Mouse (Mus musculus) spleen, adult 2 months (tissue): ENCODE data around the gene Ccdc151. TPM values are rescaled to one million over a fixed set of nuclear protein-coding genes. Genes with fewer than 3 reads are reported as not detected.
A peak's percentile ranks its signal among the peaks of the same experiment; 100 is the strongest.

Experiments
- DNase-seq, 2 experiments: peaks; one replicate each; pipeline versions ENCODE4 v3.0.0 to v3.0.0-alpha.2; 2012 to 2021; ENCODE audit warnings: low spot score in 2 of 2, low read depth in 1 of 2
- H3K27ac ChIP-seq: fragments of 200-500 bp; 2 replicates; pipeline ENCODE4 v1.5.1; 2012; ENCODE audit warnings: low read length, inconsistent platforms; ENCODE audit not compliant: insufficient read depth
- H3K27me3 ChIP-seq: fragments of 200-500 bp; 2 replicates; pipeline ENCODE4 v1.6.1; 2012; ENCODE audit warnings: mild to moderate bottlenecking, moderate library complexity, low read length, inconsistent platforms; ENCODE audit not compliant: control insufficient read depth, insufficient read depth
- H3K36me3 ChIP-seq: fragments of 200-500 bp; 2 replicates; pipeline ENCODE4 v1.6.1; 2012; ENCODE audit warnings: mild to moderate bottlenecking, low read length, inconsistent platforms; ENCODE audit not compliant: control insufficient read depth, insufficient read depth
- H3K4me1 ChIP-seq: fragments of 200-500 bp; 2 replicates; pipeline ENCODE4 v1.6.1; 2011; ENCODE audit warnings: inconsistent platforms; ENCODE audit not compliant: control insufficient read depth, insufficient read depth, insufficient read length
- H3K4me3 ChIP-seq: fragments of 200-500 bp; 2 replicates; pipeline ENCODE4 v1.5.1; 2011; ENCODE audit warnings: mild to moderate bottlenecking, inconsistent platforms; ENCODE audit not compliant: insufficient read depth, insufficient read length; ENCODE audit errors: extremely low read depth
- CTCF ChIP-seq: fragments of 200-500 bp; IDR thresholded peaks from 2 replicates; pipeline ENCODE4 v1.5.1; 2011; ENCODE audit warnings: mild to moderate bottlenecking, inconsistent platforms; ENCODE audit not compliant: insufficient read depth, insufficient read length, insufficient replicate concordance; ENCODE audit errors: extremely low read depth
- POLR2A ChIP-seq: fragments of 200-500 bp; IDR thresholded peaks from 2 replicates; pipeline ENCODE4 v1.6.1; 2011; ENCODE audit warnings: low read depth, low read length, inconsistent platforms
- WGBS: fragments of 180-500 bp; shearing (Covaris S2); methylation state at CpG from one replicate; pipeline ENCODE4 v1.1.7; 2018; 5-methylcytosine and 5-hydroxymethylcytosine counted together
- polyA plus RNA-seq: library from polyadenylated mRNA; depleted of rRNA; stranded (reverse); fragments of >200 nt; gene quantifications from 2 replicates; pipeline ENCODE4 v1.2.3, GENCODE M21; 2012

The Ccdc151 gene
- polyA plus RNA-seq, 1 experiment: not detected

DNA sequence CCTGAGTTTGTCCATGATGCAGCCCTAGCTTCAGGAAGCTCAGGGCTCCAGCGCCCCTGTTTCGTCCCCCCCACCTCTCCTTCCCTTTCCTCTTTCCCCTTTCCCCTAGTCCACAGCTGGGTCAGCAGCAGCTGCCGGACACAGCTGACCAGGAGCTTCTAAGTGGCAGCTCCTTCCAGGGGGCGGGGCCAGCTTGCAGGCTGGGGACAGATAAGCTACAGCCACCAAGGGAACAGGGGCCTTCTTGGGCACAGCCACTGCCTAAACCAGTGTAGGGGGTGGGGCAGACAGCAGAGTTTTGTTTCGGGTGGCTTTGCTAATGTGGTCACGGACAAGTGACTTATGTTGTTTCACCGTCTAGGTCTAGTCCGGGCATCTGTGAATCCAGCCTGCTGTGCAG, 39.0 kb downstream of the Ccdc151 start, which contains the start of gene Epor:
Gene Epor, minus strand, starts transcription at position 90 of the 400 bp plus-strand sequence.
- peak within 1 kb of the TSS; percentile 33; the same call in 1 of the 2 replicates for H3K27ac ChIP-seq
- H3K27me3 ChIP-seq: peaks cover 14% of the 10 kb centered on the region
- no peaks in the 10 kb centered on the region for H3K36me3 ChIP-seq
- peaks cover 12% of the 10 kb centered on the region for H3K4me1 ChIP-seq
- no peak for TF ChIP-seq POLR2A
- TF ChIP-seq CTCF: no peak
- WGBS: 54% methylated on average over 8 of the region's 8 CpGs
- DNase-seq: no peak
- H3K4me3 ChIP-seq: peak within 1 kb of the TSS; percentile 50

DNA sequence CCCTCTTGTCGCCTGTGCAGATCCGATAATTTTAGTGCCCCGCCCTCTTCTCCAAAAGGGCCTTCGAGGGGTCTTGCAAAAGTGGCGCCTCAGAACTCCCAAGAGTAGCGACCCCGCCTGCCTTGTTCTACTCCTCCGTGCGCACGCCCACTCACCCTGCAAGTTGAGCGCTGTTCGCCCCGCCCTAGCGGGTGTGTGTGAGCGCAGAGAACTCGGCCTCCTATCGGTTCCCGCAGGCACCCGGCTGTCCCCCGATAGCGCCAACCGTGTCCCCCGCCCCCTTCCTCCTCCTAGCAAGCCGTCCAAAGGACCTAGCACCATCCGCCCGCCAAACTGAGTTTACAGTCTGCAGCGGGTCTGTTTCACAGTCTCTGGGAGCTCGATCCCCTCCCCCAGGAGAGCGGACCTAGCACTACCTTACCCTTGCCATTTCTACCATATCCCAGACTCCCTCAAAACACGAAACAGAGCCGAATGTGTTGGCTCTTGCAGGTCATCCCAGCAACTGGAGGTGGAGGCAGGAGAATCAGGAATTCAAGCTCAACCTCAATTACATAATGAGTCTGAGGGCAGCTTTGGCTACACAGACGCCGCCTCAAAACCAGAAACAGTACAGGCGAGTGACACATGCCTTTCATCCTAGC, 39.9 kb downstream of the Ccdc151 start:
- Histone ChIP-seq H3K4me3 (peak overlapping the region; percentile 50), H3K27me3 (peaks cover 14% of the 10 kb centered on the region), H3K36me3 (peaks cover 2% of the 10 kb centered on the region; the same call in 1 of the 2 replicates), H3K27ac (peak overlapping the region; percentile 33; the same call in 1 of the 2 replicates), H3K4me1 (peaks cover 12% of the 10 kb centered on the region)
- no peak for TF ChIP-seq POLR2A
- no peak for TF ChIP-seq CTCF
- peak in 1 of 2 experiments; percentile 34 for DNase-seq
- WGBS: 7% methylated on average over 34 of the region's 34 CpGs

DNA sequence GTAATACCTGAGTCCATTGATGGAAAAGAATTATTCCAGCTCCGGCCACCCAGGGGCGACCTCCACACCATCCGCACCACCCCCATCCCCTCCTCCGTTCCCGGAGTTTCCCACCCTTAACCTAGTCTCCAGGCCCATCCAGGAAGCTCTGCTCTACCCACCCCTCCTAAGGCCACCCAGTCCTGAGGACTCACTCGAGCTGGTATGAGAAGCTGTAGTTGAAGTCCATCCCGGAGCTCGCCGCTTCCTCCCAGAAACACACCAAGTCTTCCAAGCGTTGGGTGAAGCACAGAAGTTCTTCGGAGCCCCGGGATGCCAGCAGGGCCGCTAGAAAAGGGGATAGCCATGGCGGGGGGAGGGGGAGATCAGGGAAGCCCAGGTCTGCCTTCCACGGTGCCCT, 40.4 kb downstream of the Ccdc151 start:
- Histone ChIP-seq H3K36me3 (peaks cover 2% of the 10 kb centered on the region; the same call in 1 of the 2 replicates), H3K27me3 (peaks cover 14% of the 10 kb centered on the region), H3K27ac (no peak overlapping the region), H3K4me3 (peak overlapping the region; percentile 50; the same call in 1 of the 2 replicates), H3K4me1 (peaks cover 12% of the 10 kb centered on the region)
- TF ChIP-seq CTCF (no peak), POLR2A (no peak)
- no peak for DNase-seq
- WGBS: 2% methylated on average over 15 of the region's 15 CpGs

DNA sequence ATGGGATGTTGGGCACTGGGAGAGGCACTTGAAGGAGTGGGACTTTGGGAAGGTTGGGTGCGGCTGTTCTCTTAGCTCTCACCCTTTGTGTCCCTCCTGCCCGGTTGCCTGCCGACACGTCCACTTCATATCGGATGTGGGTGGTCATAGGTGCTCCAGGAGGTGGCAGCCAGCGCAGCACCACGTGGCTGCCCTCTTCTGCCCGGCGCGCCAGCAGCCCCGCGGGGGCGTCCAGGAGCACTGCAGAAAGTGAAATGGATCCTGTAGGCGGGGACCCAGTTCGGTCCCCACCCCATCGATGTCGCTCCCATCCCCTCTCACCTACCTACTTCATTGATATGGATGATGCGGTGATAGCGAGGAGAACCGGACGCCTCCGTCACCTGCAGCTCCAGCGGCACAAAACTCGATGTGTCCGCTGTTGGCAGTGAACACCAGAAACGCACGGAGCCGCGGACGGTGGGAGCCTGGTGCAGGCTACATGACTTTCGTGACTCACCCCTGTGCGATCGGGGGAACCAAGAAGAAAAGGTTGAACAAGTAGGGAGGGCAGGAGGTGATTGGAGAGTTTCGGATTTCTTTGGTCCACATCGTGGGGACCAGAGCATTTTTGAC, 41.0 kb downstream of the Ccdc151 start:
- TF ChIP-seq POLR2A: no peak
- no peak for TF ChIP-seq CTCF
- DNase-seq: no peak
- Histone ChIP-seq H3K27ac (no peak overlapping the region), H3K4me1 (peaks cover 12% of the 10 kb centered on the region), H3K36me3 (peaks cover 2% of the 10 kb centered on the region; the same call in 1 of the 2 replicates), H3K4me3 (peak overlapping the region; percentile 50; the same call in 1 of the 2 replicates), H3K27me3 (peaks cover 14% of the 10 kb centered on the region)
- 7% methylated on average over 35 of the region's 35 CpGs for WGBS

DNA sequence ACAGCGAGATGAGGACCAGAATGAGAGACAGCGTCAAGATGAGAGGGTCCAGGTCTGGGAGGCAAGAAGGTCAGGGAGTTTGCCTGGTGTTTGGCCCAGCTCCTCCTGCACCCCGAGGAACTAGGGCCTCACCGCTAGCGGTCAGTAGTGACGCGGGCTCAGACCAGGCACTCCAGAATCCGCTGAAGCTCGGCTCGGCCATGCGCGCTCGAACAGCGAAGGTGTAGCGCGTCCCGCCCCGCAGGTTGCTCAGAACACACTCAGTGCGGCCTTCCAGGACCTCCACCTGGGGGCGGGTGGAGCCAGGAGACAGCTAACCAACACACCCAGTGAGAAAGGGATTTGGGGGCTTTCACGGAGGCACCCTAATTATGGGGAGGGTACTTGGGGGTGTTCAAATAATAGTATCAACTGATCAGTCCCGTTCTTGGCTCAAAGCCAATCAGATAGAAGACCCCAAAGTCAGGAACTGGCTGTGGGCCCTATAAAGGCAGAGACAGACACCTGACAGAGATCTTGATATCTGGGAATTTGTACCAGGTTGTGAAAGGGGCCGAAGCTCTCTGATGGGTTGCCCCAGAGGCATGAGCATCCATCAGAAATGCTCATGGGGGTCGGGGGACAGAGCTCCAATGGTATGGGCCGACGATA, 41.8 kb downstream of the Ccdc151 start:
- H3K36me3 ChIP-seq: peaks cover 2% of the 10 kb centered on the region; the same call in 1 of the 2 replicates
- no peak overlapping the region for H3K27ac ChIP-seq
- TF ChIP-seq POLR2A (no peak), CTCF (no peak)
- DNase-seq: no peak
- peaks cover 15% of the 10 kb centered on the region for H3K4me1 ChIP-seq
- peaks cover 14% of the 10 kb centered on the region for H3K27me3 ChIP-seq
- 78% methylated on average over 26 of the region's 26 CpGs for WGBS
- no peak overlapping the region for H3K4me3 ChIP-seq

DNA sequence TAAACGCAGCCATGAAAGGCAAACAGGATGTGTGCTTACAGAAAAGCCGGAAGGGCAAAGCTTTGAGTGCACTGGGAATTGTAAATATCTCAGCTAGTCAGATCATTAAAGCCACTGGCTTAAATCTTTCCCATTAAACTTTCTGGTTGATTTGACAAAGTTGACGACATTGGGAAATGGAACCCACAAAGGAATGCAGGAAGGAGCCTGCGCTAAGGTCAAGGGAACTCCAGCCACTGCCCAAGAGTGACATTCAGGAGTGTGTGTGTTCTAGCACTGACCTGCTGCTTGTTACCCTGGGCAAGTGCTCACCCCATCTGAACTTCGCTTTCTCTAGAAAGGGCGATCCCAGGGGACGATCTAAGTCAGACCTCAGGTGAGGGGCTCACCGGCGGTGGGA, 42.3 kb downstream of the Ccdc151 start:
- 89% methylated on average over 9 of the region's 9 CpGs for WGBS
- peaks cover 2% of the 10 kb centered on the region; the same call in 1 of the 2 replicates for H3K36me3 ChIP-seq
- peaks cover 15% of the 10 kb centered on the region for H3K4me1 ChIP-seq
- TF ChIP-seq CTCF (no peak), POLR2A (no peak)
- H3K27ac ChIP-seq: no peak overlapping the region
- no peak for DNase-seq
- peaks cover 14% of the 10 kb centered on the region for H3K27me3 ChIP-seq
- no peak overlapping the region for H3K4me3 ChIP-seq

DNA sequence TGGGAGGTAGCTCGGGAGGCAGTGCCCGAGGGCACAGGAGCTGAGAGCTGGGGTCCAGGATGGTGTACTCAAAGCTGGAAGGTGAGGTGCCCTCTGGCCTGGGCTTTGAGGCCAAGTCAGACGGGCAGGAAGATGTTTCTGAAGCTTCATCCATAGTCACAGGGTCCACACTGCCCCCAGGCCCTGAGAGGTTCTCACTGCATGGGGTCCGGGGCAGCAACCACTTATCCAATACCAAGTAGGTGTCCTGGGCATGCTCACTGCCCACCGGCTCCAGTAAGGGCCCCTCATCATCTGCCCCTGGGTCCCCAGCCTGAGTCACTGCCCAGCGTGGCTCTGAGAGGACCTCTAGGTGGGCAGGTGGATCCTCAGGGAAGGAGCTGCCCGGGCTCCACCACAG, 43.2 kb downstream of the Ccdc151 start:
- 98% methylated on average over 7 of the region's 7 CpGs for WGBS
- Histone ChIP-seq H3K27ac (no peak overlapping the region), H3K4me1 (peaks cover 15% of the 10 kb centered on the region), H3K36me3 (peaks cover 2% of the 10 kb centered on the region; the same call in 1 of the 2 replicates), H3K27me3 (peaks cover 14% of the 10 kb centered on the region), H3K4me3 (no peak overlapping the region)
- TF ChIP-seq POLR2A (no peak), CTCF (no peak)
- no peak for DNase-seq
